Mouse (Mus musculus) thymus, postnatal 25 days (tissue): ENCODE measurements around the gene Slc26a10.

Experiments used
- DNase-seq: peaks from one replicate; pipeline ENCODE4 v3.0.0; 2022

The Slc26a10 gene

GRCm38 (mm10) chr10:127125210-127126001 lies 55.0 kb downstream of the Slc26a10 start:
- peak; percentile 58 for DNase-seq

- peak; percentile 69 for DNase-seq
These were observed 57.0 kb downstream of the Slc26a10 start for GRCm38 (mm10) chr10:127123436-127123805.

GRCm38 (mm10) chr10:127122784-127123435 lies 57.5 kb downstream of the Slc26a10 start:
- DNase-seq, result no peak

- no peak for DNase-seq
These were observed 58.4 kb downstream of the Slc26a10 start for GRCm38 (mm10) chr10:127122018-127122417.
